Comparison of ENCODE assay signal across 8 mouse cellular contexts in genomic region chr12:83597025-83597501, GRCm38 (mm10). TPM values are rescaled to one million over a fixed set of nuclear protein-coding genes. Genes with fewer than 3 reads are reported as not detected.
DNase-seq lines count a peak whose midpoint lies in the region; ATAC-seq and TF ChIP-seq lines count a peak whose summit lies in the region.

TSS of gene Zfyve1 (minus strand) at chr12:83597222.

- peak; percentile 98 for DNase-seq in 3T3-L1 (ENCODE audit: low read depth, low spot score)
- DNase-seq in adrenal gland, postnatal 4 days (ENCODE audit: low spot score in 2 of 2), result peak; percentile 73 to 84
- peak; percentile 99 for DNase-seq in embryonic facial prominence, embryonic 14.5 days (ENCODE audit: low spot score)
- peak; percentile 90 to 97 for DNase-seq in heart, adult 2 months
- peak; percentile 95 to 98 for DNase-seq in kidney, adult 8-10 months
- DNase-seq in spleen, postnatal 10 days (ENCODE audit: low spot score in 2 of 2), result peak; percentile 83 to 92

- H3K79me2 ChIP-seq in heart, adult 2 months (replicated peaks; ENCODE audit: control insufficient read depth, insufficient read depth, low read length), result peaks cover 2% of the 10 kb centered on the region; the same call in 1 of the 2 replicates

- peaks cover 30% of the 10 kb centered on the region for H3K36me3 ChIP-seq in embryonic facial prominence, embryonic 14.5 days (ENCODE audit: control insufficient read depth, insufficient read depth, low read length)
- H3K36me3 ChIP-seq in heart, adult 2 months (ENCODE audit: control insufficient read depth, insufficient read depth, low read length), result peaks cover 10% of the 10 kb centered on the region
- H3K36me3 ChIP-seq in limb, embryonic 13.5 days, result peaks cover 29% of the 10 kb centered on the region
- peaks cover 8% of the 10 kb centered on the region for H3K36me3 ChIP-seq in midbrain, embryonic 16.5 days (ENCODE audit: control insufficient read depth, insufficient read depth, low read length)

- TF ChIP-seq POLR2A in heart, adult 2 months (IDR thresholded peaks at IDR 0.05; ENCODE audit: insufficient read depth, low read depth, low read length), result peak; percentile 83

- under 1% methylated on average over 22 of the region's 28 CpGs for WGBS in embryonic facial prominence, embryonic 14.5 days
- WGBS in heart, adult 2 months, result 1% methylated on average over 28 of the region's 28 CpGs
- under 1% methylated on average over 28 of the region's 28 CpGs for WGBS in limb, embryonic 13.5 days
- WGBS in midbrain, embryonic 16.5 days, result under 1% methylated on average over 28 of the region's 28 CpGs

- ATAC-seq in embryonic facial prominence, embryonic 14.5 days (ENCODE audit: low read depth), result peak; percentile 99
- peak; percentile 99 for ATAC-seq in limb, embryonic 13.5 days (ENCODE audit: low FRiP score, low read depth)
- peak; percentile 99 for ATAC-seq in midbrain, embryonic 16.5 days

- no peak for TF ChIP-seq CTCF in heart, adult 2 months (IDR thresholded peaks at IDR 0.05)

- peak within 1 kb of the TSS; percentile 72 for H3K4me2 ChIP-seq in embryonic facial prominence, embryonic 14.5 days (ENCODE audit: low read depth, low read length)
- peak within 1 kb of the TSS; percentile 65 for H3K4me2 ChIP-seq in limb, embryonic 13.5 days (replicated peaks)
- peak within 1 kb of the TSS; percentile 57 for H3K4me2 ChIP-seq in midbrain, embryonic 16.5 days (ENCODE audit: low read length)

- H3K4me1 ChIP-seq in embryonic facial prominence, embryonic 14.5 days (ENCODE audit: control insufficient read depth, insufficient read depth, low read length), result peaks cover 5% of the 10 kb centered on the region; the same call in 1 of the 2 replicates
- H3K4me1 ChIP-seq in heart, adult 2 months (ENCODE audit: control insufficient read depth, insufficient read depth, low read length), result no peaks in the 10 kb centered on the region; the same call in 1 of the 2 replicates
- peaks cover 16% of the 10 kb centered on the region for H3K4me1 ChIP-seq in limb, embryonic 13.5 days
- peaks cover 30% of the 10 kb centered on the region for H3K4me1 ChIP-seq in midbrain, embryonic 16.5 days (ENCODE audit: control insufficient read depth, insufficient read depth, low read length)

- no peaks in the 10 kb centered on the region for H3K27me3 ChIP-seq in embryonic facial prominence, embryonic 14.5 days (replicated peaks; ENCODE audit: control insufficient read depth, insufficient read depth, low read length)
- H3K27me3 ChIP-seq in heart, adult 2 months (ENCODE audit: control insufficient read depth, insufficient read depth, low read length), result no peaks in the 10 kb centered on the region
- no peaks in the 10 kb centered on the region for H3K27me3 ChIP-seq in limb, embryonic 13.5 days
- no peaks in the 10 kb centered on the region for H3K27me3 ChIP-seq in midbrain, embryonic 16.5 days (ENCODE audit: control insufficient read depth, insufficient read depth, low read depth, low read length)

- H3K4me3 ChIP-seq in embryonic facial prominence, embryonic 14.5 days (ENCODE audit: low read depth, low read length), result peak within 1 kb of the TSS; percentile 73
- peak within 1 kb of the TSS; percentile 87 for H3K4me3 ChIP-seq in heart, adult 2 months
- peak within 1 kb of the TSS; percentile 95 for H3K4me3 ChIP-seq in limb, embryonic 13.5 days
- peak within 1 kb of the TSS; percentile 80 for H3K4me3 ChIP-seq in midbrain, embryonic 16.5 days (ENCODE audit: low read depth, low read length)

- intact Hi-C loops in heart, adult 2 months (cut with DNase I), result no loop called here

- no peaks in the 10 kb centered on the region for H3K9me3 ChIP-seq in embryonic facial prominence, embryonic 14.5 days (ENCODE audit: control insufficient read depth, low read length)
- H3K9me3 ChIP-seq in limb, embryonic 13.5 days, result no peaks in the 10 kb centered on the region
- H3K9me3 ChIP-seq in midbrain, embryonic 16.5 days (replicated peaks; ENCODE audit: control insufficient read depth, low read length, poor library complexity, severe bottlenecking), result no peaks in the 10 kb centered on the region

- H3K27ac ChIP-seq in embryonic facial prominence, embryonic 14.5 days (replicated peaks; ENCODE audit: low read depth, low read length), result peak within 1 kb of the TSS; percentile 87
- peak within 1 kb of the TSS; percentile 89 for H3K27ac ChIP-seq in heart, adult 2 months
- peak within 1 kb of the TSS; percentile 87 for H3K27ac ChIP-seq in limb, embryonic 13.5 days
- peak within 1 kb of the TSS; percentile 88 for H3K27ac ChIP-seq in midbrain, embryonic 16.5 days (ENCODE audit: low read length)

- H3K9ac ChIP-seq in embryonic facial prominence, embryonic 14.5 days (ENCODE audit: low read depth, low read length), result peak within 1 kb of the TSS; percentile 86
- peak within 1 kb of the TSS; percentile 94 for H3K9ac ChIP-seq in heart, adult 2 months (ENCODE audit: low read depth, low read length)
- H3K9ac ChIP-seq in limb, embryonic 13.5 days, result peak within 1 kb of the TSS; percentile 95
- peak within 1 kb of the TSS; percentile 93 for H3K9ac ChIP-seq in midbrain, embryonic 16.5 days (ENCODE audit: low read depth, low read length)

- TF ChIP-seq EP300 in heart, adult 2 months (IDR thresholded peaks at IDR 0.05; ENCODE audit: insufficient read depth, low read depth, low read length), result peak; percentile 75

RNA-seq across cellular contexts. Expression of gene Zfyve1, which starts in this region (rescaled TPM):
- 10 to 100 TPM; 49.4 to 52.5 TPM for total RNA-seq in adrenal gland, postnatal 4 days (2021)
- 18.6 TPM in 2 replicates for polyA plus RNA-seq in embryonic facial prominence, embryonic 14.5 days (2014; fragmentation: Nextera tagmentation; extraction: Ambion mirVana)
- 10 to 100 TPM; 13.4 to 15.3 TPM for total RNA-seq in heart, adult 2 months (2021)
- 10.0 and 17.7 TPM in 2 replicates for polyA plus RNA-seq in heart, adult 2 months (2012; rRNA removed)
- polyA plus RNA-seq in limb, embryonic 13.5 days (2015; fragmentation: Nextera tagmentation; extraction: Ambion mirVana), result 24.5 and 26.1 TPM in 2 replicates
- polyA plus RNA-seq in midbrain, embryonic 16.5 days (2015; fragmentation: Nextera tagmentation; extraction: Ambion mirVana), result 27.3 and 28.6 TPM in 2 replicates

Comparison
In these comparisons a context has a peak if more than half of its experiments do, and no peak if none do; other contexts are left out.
1. Peak in every context shown above with its lines: DNase-seq, ATAC-seq, H3K4me3 ChIP-seq and H3K27ac ChIP-seq.